Mouse (Mus musculus): ENCODE results near the gene Olfml2a.

GRCm38 (mm10) chr2:38992004-38992403, 60.2 kb downstream of the Olfml2a start:
- no peak for TF ChIP-seq CTCF (IDR thresholded peaks at IDR 0.05; ENCODE audit: low read depth)
- no peak for TF ChIP-seq EP300 (IDR thresholded peaks at IDR 0.05; ENCODE audit: low read depth)

All from liver, embryonic 14.5 days (tissue).